Mouse (Mus musculus) ovary, adult 18-20 months (tissue): Measurements from ENCODE around the gene Ptpn14.
"Not testable (repeated sequence)": the region's sequence is repeated elsewhere in the genome, so short reads cannot be mapped to it uniquely, and the experiment has no call there.

Experiments used
- DNase-seq: peaks from one replicate; pipeline ENCODE4 v3.0.0; 2022; ENCODE audit warnings: low spot score, mixed read lengths

Gene Ptpn14

GRCm38 (mm10) chr1:189727884-189728783, at the start of gene Ptpn14:
Gene Ptpn14, plus strand, starts transcription at chr1:189728268.
- peak; percentile 85 for DNase-seq

DNA sequence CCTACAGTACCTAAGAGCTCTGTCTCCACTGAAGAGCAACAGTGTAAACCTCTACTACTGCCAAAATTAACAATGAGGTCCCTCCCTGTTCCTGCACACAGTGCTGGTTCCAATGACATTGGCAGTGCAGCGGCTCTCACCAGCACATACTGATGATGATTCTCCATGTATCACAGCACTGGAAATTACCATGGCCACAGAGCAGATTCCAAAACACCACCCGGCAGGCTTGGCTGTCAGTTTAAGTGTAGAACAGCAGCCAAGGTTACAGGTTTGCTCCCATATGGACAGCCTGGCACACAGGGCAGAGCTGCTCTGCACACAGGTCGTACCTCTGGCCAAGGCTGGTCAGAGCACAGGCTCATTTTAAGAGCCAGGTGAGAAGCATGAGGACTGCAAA, 48.5 kb upstream of the Ptpn14 start:
- DNase-seq: no peak

DNA sequence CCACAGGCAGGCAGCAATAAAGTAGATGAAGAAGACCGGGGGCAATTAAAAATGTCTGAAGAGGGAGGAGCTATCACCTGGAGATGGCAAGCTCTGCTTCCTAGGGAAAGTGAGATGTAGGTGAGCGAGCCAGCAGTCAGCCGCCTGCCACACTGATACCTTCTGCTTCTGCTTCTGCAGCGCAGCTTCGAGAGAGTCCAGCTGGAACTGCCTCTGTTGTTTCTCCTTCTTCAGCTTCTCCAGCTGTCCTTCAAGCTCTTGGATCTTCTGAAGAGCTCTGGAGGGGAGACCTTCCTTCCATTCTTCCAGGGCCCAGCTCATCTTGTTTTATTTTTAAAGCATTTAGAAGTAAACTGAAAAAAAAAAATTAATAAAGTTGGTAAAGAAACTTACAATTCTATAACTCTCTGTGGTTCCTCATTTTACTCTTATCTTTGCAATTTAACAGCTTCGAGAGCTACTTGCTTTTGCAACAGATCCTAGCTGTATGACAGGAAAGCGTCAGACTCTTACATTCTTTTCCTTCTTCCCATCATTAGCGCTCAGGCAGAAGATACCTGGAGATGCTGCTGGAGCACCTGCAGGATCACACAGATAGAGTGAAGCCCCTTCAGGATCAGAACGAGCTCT, 43.2 kb upstream of the Ptpn14 start:
- no peak for DNase-seq

DNA sequence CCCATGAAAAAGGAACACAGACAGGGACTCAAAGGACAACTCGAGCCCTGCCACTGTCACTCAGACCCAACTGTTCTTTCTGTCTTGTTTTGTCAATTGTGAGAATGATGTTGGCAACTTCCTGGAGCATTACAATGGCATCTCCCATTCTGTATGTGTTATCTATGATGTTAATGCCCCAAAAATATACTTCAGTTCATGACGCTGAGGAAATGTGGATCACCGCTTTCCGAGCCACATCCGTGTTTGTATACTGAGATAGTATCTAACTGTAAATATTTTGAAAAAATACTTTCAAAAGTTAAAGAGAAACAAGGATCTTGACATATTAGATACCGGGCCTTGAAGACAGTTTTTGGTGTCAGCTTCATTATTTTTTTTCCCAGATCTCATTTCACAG, 42.0 kb upstream of the Ptpn14 start:
- DNase-seq: no peak

DNA sequence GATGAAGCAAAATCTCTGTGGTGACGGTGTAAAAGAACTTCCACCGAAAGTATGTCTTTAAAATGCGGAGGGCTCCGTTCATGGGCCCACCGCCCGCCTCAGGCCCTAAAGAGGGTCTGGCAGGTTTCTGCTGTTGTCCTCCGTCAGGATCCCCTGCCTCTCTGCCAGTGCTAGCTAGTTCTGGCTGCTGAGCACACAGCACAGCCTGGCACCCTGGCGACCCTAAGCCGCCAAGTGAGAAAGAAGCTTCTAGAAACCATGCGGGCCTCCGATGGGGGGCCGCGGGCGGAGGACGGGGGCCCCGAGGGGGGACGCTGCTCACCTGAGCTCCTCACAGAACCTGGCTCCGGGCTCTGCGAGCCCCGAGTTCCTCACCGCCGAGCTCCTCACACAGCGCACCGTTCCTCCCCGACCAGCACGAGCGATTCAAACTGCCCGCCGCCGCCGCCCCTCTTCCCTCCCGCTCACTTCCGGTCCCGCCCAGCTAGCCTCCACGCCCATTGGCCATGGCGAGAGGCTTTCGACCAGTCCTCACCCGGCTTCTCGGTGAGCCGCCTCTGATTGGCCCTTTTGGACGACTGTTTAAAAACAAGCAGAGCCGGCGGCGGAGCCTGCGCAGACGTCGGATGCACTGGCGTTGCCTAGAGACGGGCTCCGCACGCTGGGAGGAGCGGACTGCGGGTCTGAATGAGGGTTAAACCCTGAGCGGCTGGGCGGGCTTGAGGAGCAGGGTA, 40.2 kb upstream of the Ptpn14 start, which contains the start of gene Cenpf:
Gene Cenpf, minus strand, starts transcription at position 433 of the 734 bp plus-strand sequence.
- peak; percentile 98 for DNase-seq

DNA sequence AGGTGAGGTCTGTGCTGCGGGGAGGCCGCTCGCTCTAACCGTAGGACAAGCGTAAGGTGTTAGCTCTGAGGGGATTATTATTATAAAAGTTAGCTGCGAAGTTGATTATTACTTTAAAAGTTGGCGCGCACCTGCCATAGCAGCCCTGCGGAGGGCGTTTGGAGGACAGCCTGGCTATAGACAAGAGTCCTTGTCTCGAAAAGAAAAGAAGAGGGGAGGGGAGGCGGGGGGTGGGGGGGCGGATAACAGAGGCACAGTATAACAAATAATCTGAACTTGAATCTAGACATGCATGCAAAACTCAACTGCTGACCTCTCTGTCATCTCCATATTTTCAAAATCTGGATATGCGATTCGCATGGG, 39.7 kb upstream of the Ptpn14 start:
- DNase-seq: no peak

DNA sequence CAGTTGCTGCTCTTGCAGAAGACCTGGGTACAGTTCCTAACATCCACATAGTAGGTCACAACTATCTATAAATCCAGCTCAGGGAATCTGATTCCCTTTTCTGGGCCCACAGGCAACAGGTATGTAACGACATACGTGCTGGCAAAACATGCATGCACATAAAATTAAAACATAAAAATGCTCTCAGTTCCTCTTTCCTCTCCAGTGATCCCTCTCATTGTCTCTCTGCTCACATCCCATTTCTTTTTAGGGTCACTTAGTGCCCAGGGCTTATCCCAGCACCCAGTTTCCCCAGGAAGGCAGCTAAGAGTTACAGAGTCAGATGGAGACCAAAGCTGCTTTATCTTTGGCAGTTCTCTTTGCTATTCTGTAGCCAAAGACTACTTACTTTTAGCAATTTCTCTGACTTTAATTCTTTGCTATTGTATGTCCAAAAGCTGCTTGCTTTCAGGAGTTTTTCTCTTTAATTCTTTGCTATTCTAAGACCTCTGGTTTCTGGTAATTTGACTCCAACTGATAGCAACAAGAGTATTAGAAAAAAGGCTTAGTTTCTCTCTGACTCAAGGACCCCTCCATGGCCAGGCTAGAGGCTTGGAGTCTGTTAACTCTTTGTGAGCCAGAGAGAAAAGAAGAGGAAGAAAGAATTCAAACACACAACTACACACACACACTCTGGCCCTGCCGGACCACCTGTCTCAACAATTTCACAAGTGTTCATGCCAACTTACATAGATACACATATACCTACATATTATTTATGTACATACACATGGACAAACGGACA, 38.8 kb upstream of the Ptpn14 start:
- DNase-seq: no peak

DNA sequence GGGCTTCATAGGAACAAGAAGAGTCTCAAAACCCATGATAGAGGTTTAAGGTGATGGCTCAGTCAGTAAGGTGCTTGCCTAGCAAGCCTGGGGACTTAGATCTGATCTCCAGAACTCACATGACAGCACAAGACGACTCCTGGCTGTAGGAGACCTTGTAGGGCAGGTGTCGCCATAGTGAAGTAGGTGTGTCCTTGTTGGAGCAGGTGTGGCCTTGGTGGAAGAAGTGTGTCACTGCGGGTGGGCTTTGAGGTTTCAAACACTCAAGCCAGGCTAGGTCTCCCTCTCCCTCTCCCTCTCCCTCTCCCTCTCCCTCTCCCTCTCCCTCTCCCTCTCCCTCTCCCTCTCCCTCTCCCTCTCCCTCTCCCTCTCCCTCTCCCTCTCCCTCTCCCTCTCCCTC, 35.6 kb upstream of the Ptpn14 start:
- DNase-seq: not testable (repeated sequence)

DNA sequence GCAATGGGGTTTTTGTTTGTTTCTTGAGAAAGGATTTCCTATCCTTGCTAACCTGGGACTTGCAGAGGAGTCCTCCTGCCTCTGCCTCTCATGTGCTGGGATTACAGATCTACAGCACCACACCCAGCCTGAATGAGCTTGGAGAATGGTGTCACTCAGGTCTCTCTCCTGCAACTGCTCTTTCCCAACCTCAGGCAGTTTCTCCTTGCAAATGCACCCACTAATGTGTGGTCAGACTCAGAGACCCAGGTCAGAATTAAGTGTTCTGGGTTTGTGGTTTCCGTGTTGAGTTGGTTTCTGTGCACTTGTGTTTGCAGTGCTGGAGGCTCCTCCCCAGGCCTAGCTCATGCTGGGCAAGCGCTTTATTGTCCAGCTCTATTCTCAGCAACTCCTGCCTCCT, 33.7 kb upstream of the Ptpn14 start:
- DNase-seq: no peak

- DNase-seq: no peak
Observed at GRCm38 (mm10) chr1:189695321-189695720, 32.7 kb upstream of the Ptpn14 start.

DNA sequence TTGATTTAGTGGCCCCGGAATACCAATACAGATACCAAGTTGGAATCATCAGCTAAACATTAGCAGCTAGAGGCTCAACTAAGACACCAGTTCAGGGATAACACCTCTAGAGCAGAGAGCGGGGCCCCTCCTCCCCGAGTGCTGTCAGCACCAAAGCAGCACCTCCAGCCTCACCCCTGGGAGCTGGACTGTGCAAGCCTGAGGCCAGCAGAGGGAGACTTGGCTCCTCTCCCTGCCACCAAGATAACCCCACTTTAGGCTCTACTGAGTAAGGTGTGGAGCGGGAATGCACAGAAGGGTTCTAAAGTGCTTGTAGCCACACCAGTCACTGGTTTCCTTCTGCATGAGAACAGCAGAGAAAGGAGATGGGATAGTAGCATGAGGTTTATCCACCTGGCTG, 29.7 kb upstream of the Ptpn14 start:
- DNase-seq: no peak

DNA sequence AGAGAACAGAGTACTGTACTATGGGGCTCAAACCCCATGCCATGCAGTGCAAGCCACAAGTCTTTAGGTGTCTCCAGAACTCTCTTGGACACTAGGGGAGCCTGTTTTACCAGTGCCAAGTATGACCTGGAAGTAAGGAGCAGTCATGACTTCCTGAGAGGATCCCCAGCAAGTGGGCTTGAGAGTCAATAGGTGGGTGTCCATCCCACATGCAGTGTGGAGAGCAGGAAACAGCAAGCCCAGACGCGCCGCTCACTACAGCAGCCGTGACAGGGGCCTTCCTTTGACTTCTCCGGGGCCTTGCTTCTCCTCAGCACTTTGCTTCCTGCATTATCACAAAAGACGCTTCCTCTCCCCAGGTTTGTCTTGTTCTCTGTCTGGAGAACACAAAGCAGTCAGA, 27.9 kb upstream of the Ptpn14 start:
- DNase-seq: no peak

GRCm38 (mm10) chr1:189700990-189701389, 27.1 kb upstream of the Ptpn14 start:
- peak; percentile 13 for DNase-seq

DNA sequence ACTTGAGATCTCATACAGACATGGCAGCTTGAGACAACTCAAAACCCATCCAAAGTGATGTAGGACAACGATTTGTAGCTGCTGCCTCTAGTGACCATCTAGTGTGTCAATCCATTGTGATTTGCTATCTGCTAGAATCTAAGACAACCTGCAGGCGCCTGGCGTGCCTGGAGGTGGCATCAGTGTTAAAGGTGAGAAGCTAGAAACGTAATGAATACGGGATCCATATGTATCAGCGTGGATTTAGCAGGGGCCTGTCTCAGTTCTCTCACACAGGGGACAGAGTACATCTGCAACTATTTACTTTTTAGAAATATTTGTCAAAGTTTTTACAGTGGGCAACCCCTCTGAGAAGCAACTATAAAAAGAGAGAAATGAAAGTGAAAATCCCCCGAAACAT, 24.9 kb upstream of the Ptpn14 start:
- DNase-seq: no peak

- no peak for DNase-seq
Observed at GRCm38 (mm10) chr1:189703591-189703990, 24.5 kb upstream of the Ptpn14 start.

GRCm38 (mm10) chr1:189706040-189706645, 21.9 kb upstream of the Ptpn14 start:
- DNase-seq: no peak

GRCm38 (mm10) chr1:189707014-189707413, 21.1 kb upstream of the Ptpn14 start:
- DNase-seq: no peak

DNA sequence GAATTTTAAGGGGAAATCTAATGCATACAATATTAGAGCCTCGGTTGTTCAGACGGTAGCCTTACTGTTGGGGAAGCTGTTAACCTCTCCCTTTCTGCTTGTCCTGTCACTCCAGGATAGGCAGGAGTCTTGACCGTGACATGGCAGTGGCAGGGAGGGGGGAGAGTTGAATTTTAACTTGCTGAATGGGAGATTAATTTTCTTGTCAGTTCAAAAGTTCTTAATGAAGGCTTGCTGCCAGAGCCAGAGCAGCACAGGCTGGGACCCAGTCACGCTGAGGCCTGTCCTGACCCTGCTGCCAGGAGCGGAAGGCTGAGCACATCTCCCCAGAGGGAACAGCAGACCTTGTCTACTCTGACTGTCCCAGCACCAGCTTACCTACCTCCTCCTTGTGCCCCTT, 20.6 kb upstream of the Ptpn14 start:
- no peak for DNase-seq

- no peak for DNase-seq
Observed at GRCm38 (mm10) chr1:189709001-189709400, 19.1 kb upstream of the Ptpn14 start.

GRCm38 (mm10) chr1:189715915-189716797, 11.9 kb upstream of the Ptpn14 start:
- DNase-seq: no peak

DNA sequence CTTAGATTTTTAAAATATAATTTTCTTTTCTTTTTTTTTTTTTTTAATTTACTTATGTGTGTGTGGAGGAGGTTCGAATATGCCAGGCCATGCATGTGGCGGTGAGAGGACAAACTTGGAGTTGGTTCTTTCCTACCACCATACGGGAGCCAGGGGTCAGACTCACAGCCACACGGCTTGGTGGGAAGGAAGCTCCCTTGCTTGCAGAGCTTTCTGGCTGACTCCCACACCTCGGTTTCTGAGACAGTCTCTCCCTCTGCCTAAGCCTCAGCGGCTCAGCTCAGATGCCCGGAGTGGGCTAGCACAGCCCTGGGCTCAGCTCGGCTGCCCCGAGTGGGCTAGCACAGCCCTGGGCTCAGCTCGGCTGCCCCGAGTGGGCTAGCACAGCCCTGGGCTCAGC, 10.5 kb upstream of the Ptpn14 start:
- no peak for DNase-seq
